Mouse (Mus musculus): ENCODE data around the gene Aph1a. TPM values are rescaled to one million over a fixed set of nuclear protein-coding genes. Genes with fewer than 3 reads are reported as not detected.

Gene Aph1a
- total RNA-seq, 2 experiments from 2014 or later = 30.8 to 34.9 TPM

- no peak for ATAC-seq (replicated peaks; ENCODE audit: poor library complexity)
Observed at GRCm38 (mm10) chr3:95945731-95946240, 52.0 kb downstream of the Aph1a start.

Other genes starting within 250 kb of the Aph1a start
- 154 and 191 TPM in 2 replicates for gene Mcl1, start 235.2 kb upstream of the Aph1a start, total RNA-seq (2015)
- gene Mcl1, start 235.2 kb upstream of the Aph1a start, total RNA-seq (2017) = 131 and 135 TPM in 2 replicates
- 0.17 and 1.4 TPM in 2 replicates for gene Adamtsl4, start 206.1 kb upstream of the Aph1a start, total RNA-seq (2015)
- gene Adamtsl4, start 206.1 kb upstream of the Aph1a start, total RNA-seq (2017) = 0.33 TPM in 1 of 2 replicates, not detected in the other
- 3.9 and 5.4 TPM in 2 replicates for gene Ecm1, start 154.4 kb upstream of the Aph1a start, total RNA-seq (2015)
- gene Ecm1, start 154.4 kb upstream of the Aph1a start, total RNA-seq (2017) = 0.37 and 1.8 TPM in 2 replicates
- 27.8 and 29.9 TPM in 2 replicates for gene Tars2, start 133.8 kb upstream of the Aph1a start, total RNA-seq (2015)
- gene Tars2, start 133.8 kb upstream of the Aph1a start, total RNA-seq (2017) = 47.3 and 52.2 TPM in 2 replicates
- 51.7 and 59.5 TPM in 2 replicates for gene Rprd2, start 75.1 kb upstream of the Aph1a start, total RNA-seq (2015)
- gene Rprd2, start 75.1 kb upstream of the Aph1a start, total RNA-seq (2017) = 18.9 and 22.5 TPM in 2 replicates
- gene Prpf3, start 38.1 kb upstream of the Aph1a start, total RNA-seq (2015) = 41.2 and 56.2 TPM in 2 replicates
- gene Prpf3, start 38.1 kb upstream of the Aph1a start, total RNA-seq (2017) = 25.7 and 51.2 TPM in 2 replicates
- 132 and 147 TPM in 2 replicates for gene Mrps21, start 22.4 kb upstream of the Aph1a start, total RNA-seq (2015)
- gene Mrps21, start 22.4 kb upstream of the Aph1a start, total RNA-seq (2017) = 382 and 387 TPM in 2 replicates
- 0.56 and 1.3 TPM in 2 replicates for gene Ciart, start 11.7 kb upstream of the Aph1a start, total RNA-seq (2015)
- 2.8 and 3.3 TPM in 2 replicates for gene Ciart, start 11.7 kb upstream of the Aph1a start, total RNA-seq (2017)
- 55.1 and 62.0 TPM in 2 replicates for gene BC028528, start 2.0 kb upstream of the Aph1a start, total RNA-seq (2015)
- gene BC028528, start 2.0 kb upstream of the Aph1a start, total RNA-seq (2017) = 63.3 and 68.9 TPM in 2 replicates
- not detected in 2 replicates for gene Car14, start 10.7 kb downstream of the Aph1a start, total RNA-seq (2015)
- gene Car14, start 10.7 kb downstream of the Aph1a start, total RNA-seq (2017) = not detected in 2 replicates
- 101 and 132 TPM in 2 replicates for gene Anp32e, start 35.3 kb downstream of the Aph1a start, total RNA-seq (2015)
- gene Anp32e, start 35.3 kb downstream of the Aph1a start, total RNA-seq (2017) = 384 and 526 TPM in 2 replicates
- gene Plekho1, start 102.0 kb downstream of the Aph1a start, total RNA-seq (2015) = 22.1 and 25.9 TPM in 2 replicates
- gene Plekho1, start 102.0 kb downstream of the Aph1a start, total RNA-seq (2017) = 24.7 and 25.1 TPM in 2 replicates
- gene Vps45, start 164.5 kb downstream of the Aph1a start, total RNA-seq (2015) = 26.3 and 28.4 TPM in 2 replicates
- gene Vps45, start 164.5 kb downstream of the Aph1a start, total RNA-seq (2017) = 10.9 and 12.6 TPM in 2 replicates
- 3.0 and 3.2 TPM in 2 replicates for gene Otud7b, start 210.6 kb downstream of the Aph1a start, total RNA-seq (2015)
- 4.9 and 12.7 TPM in 2 replicates for gene Otud7b, start 210.6 kb downstream of the Aph1a start, total RNA-seq (2017)

Data from megakaryocyte progenitor cell, adult 5-6 weeks (primary cell).